Mouse (Mus musculus) intestine, embryonic 14.5 days (tissue): ENCODE measurements around the gene Lypla2. TPM values are rescaled to one million over a fixed set of nuclear protein-coding genes. Genes with fewer than 3 reads are reported as not detected.

ENCODE experiments used
- ATAC-seq: fragments of 200-750 bp; cut with Nextera tagmentation; replicated peaks from 2 replicates; pipeline ENCODE4 v1.8.0; 2017; ENCODE audit warnings: low read depth, moderate number of reproducible peaks, moderate TSS enrichment, moderate library complexity; ENCODE audit not compliant: low FRiP score, low TSS enrichment
- DNase-seq: peaks from one replicate; pipeline ENCODE4 v3.0.0-alpha.2; 2018; ENCODE audit warnings: low spot score
- H3K27ac ChIP-seq: fragments of 300-500 bp; sonication (generic); 2 replicates; pipeline ENCODE4 v1.5.1; 2014; ENCODE audit warnings: low read depth, mild to moderate bottlenecking, control low read depth
- H3K27me3 ChIP-seq: fragments of 300-500 bp; sonication (generic); replicated peaks from 2 replicates; pipeline ENCODE4 v1.6.1; 2014; ENCODE audit warnings: low read length, control low read depth; ENCODE audit not compliant: control insufficient read depth, insufficient read depth
- H3K36me3 ChIP-seq: fragments of 300-500 bp; sonication (generic); 2 replicates; pipeline ENCODE4 v1.6.1; 2014; ENCODE audit warnings: low read length, control low read depth; ENCODE audit not compliant: control insufficient read depth, insufficient read depth
- H3K4me1 ChIP-seq: fragments of 300-500 bp; sonication (generic); replicated peaks from 2 replicates; pipeline ENCODE4 v1.6.1; 2014; ENCODE audit warnings: low read length, control low read depth, mixed read lengths; ENCODE audit not compliant: control insufficient read depth, insufficient read depth
- H3K4me2 ChIP-seq: fragments of 300-500 bp; sonication (generic); 2 replicates; pipeline ENCODE4 v1.6.1; 2014; ENCODE audit warnings: low read length
- H3K4me3 ChIP-seq: fragments of 300-500 bp; sonication (generic); 2 replicates; pipeline ENCODE4 v1.5.1; 2014; ENCODE audit warnings: low read depth, low read length, control low read depth, mixed read lengths
- H3K9ac ChIP-seq: fragments of 300-500 bp; sonication (generic); 2 replicates; pipeline ENCODE4 v1.6.1; 2014; ENCODE audit warnings: mild to moderate bottlenecking, low read length
- H3K9me3 ChIP-seq: fragments of 300-500 bp; sonication (generic); 2 replicates; pipeline ENCODE4 v1.6.1; 2016; ENCODE audit warnings: low read length, control low read depth; ENCODE audit not compliant: control insufficient read depth
- WGBS: fragments of 180-500 bp; shearing (Covaris S2); extraction: QIAGEN DNeasy Blood & Tissue Kit; methylation state at CpG from one replicate; pipeline ENCODE4 v1.1.7; 2014; 5-methylcytosine and 5-hydroxymethylcytosine counted together
- polyA plus RNA-seq: library from polyadenylated mRNA; unstranded; fragments of >200 nt; fragmentation: Nextera tagmentation; extraction: Ambion mirVana; gene quantifications from 2 replicates; pipeline ENCODE4 v1.2.1, GENCODE M21; 2014

The Lypla2 gene
- polyA plus RNA-seq, 1 experiment from 2014 or later, result 109 TPM

- H3K4me3 ChIP-seq, result no peak overlapping the region
- no peak for ATAC-seq
- whole genome bisulfite sequencing, result 88% methylated on average over 5 of the region's 5 CpGs
- H3K27me3 ChIP-seq, result no peaks in the 10 kb centered on the region
- H3K9ac ChIP-seq, result no peak overlapping the region
- no peak overlapping the region for H3K27ac ChIP-seq
- peaks cover 70% of the 10 kb centered on the region for H3K36me3 ChIP-seq
- no peaks in the 10 kb centered on the region for H3K4me1 ChIP-seq
- H3K9me3 ChIP-seq, result no peaks in the 10 kb centered on the region
- no peak overlapping the region for H3K4me2 ChIP-seq
- DNase-seq, result no peak
Observed at GRCm38 (mm10) chr4:136004107-136004675, 31.8 kb upstream of the Lypla2 start.

GRCm38 (mm10) chr4:135995118-135995517 is 22.7 kb upstream of the Lypla2 start:
- Histone ChIP-seq H3K27me3 (no peaks in the 10 kb centered on the region), H3K4me2 (no peak overlapping the region), H3K4me1 (no peaks in the 10 kb centered on the region), H3K9ac (no peak overlapping the region), H3K9me3 (no peaks in the 10 kb centered on the region), H3K27ac (no peak overlapping the region), H3K4me3 (no peak overlapping the region), H3K36me3 (no peaks in the 10 kb centered on the region)
- DNase-seq (no peak), ATAC-seq (no peak)
- WGBS, result 85% methylated on average over 4 of the region's 4 CpGs

- H3K27me3 ChIP-seq, result no peaks in the 10 kb centered on the region
- no peak overlapping the region for H3K4me2 ChIP-seq
- H3K4me3 ChIP-seq, result no peak overlapping the region
- DNase-seq (no peak), ATAC-seq (no peak)
- H3K9me3 ChIP-seq, result no peaks in the 10 kb centered on the region
- H3K4me1 ChIP-seq, result no peaks in the 10 kb centered on the region
- no peak overlapping the region for H3K9ac ChIP-seq
- no peaks in the 10 kb centered on the region for H3K36me3 ChIP-seq
- WGBS, result 96% methylated on average over 6 of the region's 6 CpGs
- H3K27ac ChIP-seq, result no peak overlapping the region
Observed at GRCm38 (mm10) chr4:135993941-135994340, 21.5 kb upstream of the Lypla2 start.

- H3K9ac ChIP-seq, result peak overlapping the region; percentile 91
- peak overlapping the region; percentile 68 for H3K27ac ChIP-seq
- peak overlapping the region; percentile 96 for H3K4me3 ChIP-seq
- DNase-seq (no peak), ATAC-seq (no peak)
- H3K9me3 ChIP-seq, result no peaks in the 10 kb centered on the region
- WGBS, result 61% methylated on average over 9 of the region's 9 CpGs
- H3K36me3 ChIP-seq, result peaks cover 24% of the 10 kb centered on the region
- H3K4me1 ChIP-seq, result peaks cover 11% of the 10 kb centered on the region
- no peaks in the 10 kb centered on the region for H3K27me3 ChIP-seq
- H3K4me2 ChIP-seq, result peak overlapping the region; percentile 61
Observed at GRCm38 (mm10) chr4:135987714-135988113, 15.3 kb upstream of the Lypla2 start.

- WGBS, result under 1% methylated on average over 81 of the region's 81 CpGs
- Histone ChIP-seq H3K4me3 (peak within 1 kb of the TSS; percentile 96), H3K36me3 (peaks cover 28% of the 10 kb centered on the region), H3K27ac (peak within 1 kb of the TSS; percentile 68), H3K4me2 (peak within 1 kb of the TSS; percentile 61), H3K9me3 (no peaks in the 10 kb centered on the region), H3K9ac (peak within 1 kb of the TSS; percentile 91), H3K4me1 (peaks cover 11% of the 10 kb centered on the region), H3K27me3 (no peaks in the 10 kb centered on the region)
- DNase-seq (peak; percentile 95), ATAC-seq (peak; percentile 88)
Observed at GRCm38 (mm10) chr4:135986943-135987710, 14.7 kb upstream of the Lypla2 start, which contains the start of gene Pithd1. Gene Pithd1 (minus strand): TSS chr4:135987264.

GRCm38 (mm10) chr4:135986301-135986942 is 14.0 kb upstream of the Lypla2 start:
- Histone ChIP-seq H3K9me3 (no peaks in the 10 kb centered on the region), H3K4me3 (peak overlapping the region; percentile 96), H3K4me1 (peaks cover 11% of the 10 kb centered on the region), H3K36me3 (peaks cover 30% of the 10 kb centered on the region), H3K9ac (peak overlapping the region; percentile 91), H3K4me2 (peak overlapping the region; percentile 61), H3K27me3 (no peaks in the 10 kb centered on the region), H3K27ac (peak overlapping the region; percentile 68; the same call in 1 of the 2 replicates)
- DNase-seq, result peak; percentile 55
- 0 out of 2 replicates have a peak, but pooled peaks have one; percentile 4 for ATAC-seq
- WGBS, result 8% methylated on average over 23 of the region's 23 CpGs

- Histone ChIP-seq H3K4me1 (peaks cover 11% of the 10 kb centered on the region), H3K9ac (peak overlapping the region; percentile 91), H3K36me3 (peaks cover 30% of the 10 kb centered on the region), H3K9me3 (no peaks in the 10 kb centered on the region), H3K4me3 (peak overlapping the region; percentile 96), H3K27me3 (no peaks in the 10 kb centered on the region), H3K27ac (no peak overlapping the region), H3K4me2 (peak overlapping the region; percentile 61)
- DNase-seq (no peak), ATAC-seq (no peak)
- 85% methylated on average over 7 of the region's 7 CpGs for WGBS
Observed at GRCm38 (mm10) chr4:135985769-135986168, 13.3 kb upstream of the Lypla2 start.

GRCm38 (mm10) chr4:135985193-135985592 is 12.8 kb upstream of the Lypla2 start:
- peaks cover 30% of the 10 kb centered on the region for H3K36me3 ChIP-seq
- no peaks in the 10 kb centered on the region for H3K9me3 ChIP-seq
- H3K4me3 ChIP-seq, result peak overlapping the region; percentile 96; the same call in 1 of the 2 replicates
- DNase-seq (no peak), ATAC-seq (no peak)
- no peak overlapping the region for H3K4me2 ChIP-seq
- peaks cover 11% of the 10 kb centered on the region for H3K4me1 ChIP-seq
- no peaks in the 10 kb centered on the region for H3K27me3 ChIP-seq
- no peak overlapping the region for H3K9ac ChIP-seq
- no peak overlapping the region for H3K27ac ChIP-seq
- WGBS, result 94% methylated on average over 5 of the region's 5 CpGs
